Mouse (Mus musculus) testis, adult 2 months (tissue): ENCODE measurements around the gene Prok2.

Source experiments
- CTCF ChIP-seq: fragments of 200-500 bp; IDR thresholded peaks from 2 replicates; pipeline ENCODE4 v1.5.1; 2012; ENCODE audit warnings: low read depth, mild to moderate bottlenecking, inconsistent platforms, low read length, moderate library complexity; ENCODE audit not compliant: control insufficient read depth, insufficient read depth, insufficient replicate concordance
- POLR2A ChIP-seq: fragments of 200-500 bp; IDR thresholded peaks from 2 replicates; pipeline ENCODE4 v1.6.1; 2012; ENCODE audit warnings: low read depth, mild to moderate bottlenecking, inconsistent platforms, low read length, moderate library complexity; ENCODE audit not compliant: control insufficient read depth

GRCm38 (mm10) chr6:99751308-99751707 is 25.1 kb upstream of the Prok2 start:
- TF ChIP-seq CTCF: no peak
- TF ChIP-seq POLR2A: no peak
